Mouse (Mus musculus): Measurements from ENCODE around the gene Hgd.

Hgd gene

DNA sequence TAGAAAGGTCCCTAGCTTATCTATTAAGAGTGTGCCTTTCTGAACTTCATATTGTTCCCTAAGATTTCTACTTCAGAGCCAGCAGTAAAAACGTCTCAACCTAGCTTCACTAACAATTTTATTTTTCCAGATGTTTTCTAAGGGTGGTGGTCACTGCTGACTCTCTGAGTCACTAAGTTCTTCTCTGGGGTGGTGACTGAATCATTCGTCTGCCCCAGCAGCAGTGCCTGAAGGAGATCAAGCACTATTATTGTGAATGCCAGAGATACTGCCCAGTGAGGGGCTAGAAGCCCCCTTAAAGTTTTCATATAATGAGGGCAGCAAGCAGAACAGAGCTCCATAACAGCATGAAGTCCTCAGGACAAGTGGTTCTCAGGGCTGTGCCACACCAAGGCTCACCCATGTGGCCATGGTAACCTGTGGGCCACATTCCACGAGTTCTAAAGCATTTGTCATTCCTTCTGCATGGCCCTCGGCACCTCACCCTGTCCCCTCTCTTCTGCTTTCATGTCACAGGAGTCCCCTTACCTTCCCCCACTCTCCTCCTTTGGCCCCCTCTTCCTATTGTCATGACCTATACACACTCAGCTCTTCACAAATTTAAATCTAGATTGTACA lies 90.8 kb downstream of the Hgd start:
- DNase-seq (ENCODE audit: low read depth, low spot score), result no peak

DNA sequence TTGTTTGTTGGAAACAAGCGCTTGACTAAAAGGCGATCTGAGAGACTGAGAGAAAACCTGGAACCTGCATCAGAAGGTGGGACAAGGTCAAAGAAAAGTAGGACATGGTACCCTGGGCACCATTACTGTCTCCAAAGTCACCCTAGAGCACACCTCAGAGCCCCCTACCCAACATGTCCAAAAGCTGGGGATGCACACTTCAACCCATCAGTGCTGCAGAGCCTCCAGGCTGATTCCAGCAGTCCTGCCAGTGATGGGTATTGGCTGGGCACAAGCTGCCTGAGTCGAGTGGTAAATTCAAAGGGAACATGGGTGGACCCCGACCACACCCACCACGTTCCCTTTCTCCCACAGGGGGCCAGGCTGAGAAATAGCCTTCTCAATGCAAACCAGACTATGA lies 95.4 kb downstream of the Hgd start:
- no peak for DNase-seq (ENCODE audit: low read depth, low spot score)

DNA sequence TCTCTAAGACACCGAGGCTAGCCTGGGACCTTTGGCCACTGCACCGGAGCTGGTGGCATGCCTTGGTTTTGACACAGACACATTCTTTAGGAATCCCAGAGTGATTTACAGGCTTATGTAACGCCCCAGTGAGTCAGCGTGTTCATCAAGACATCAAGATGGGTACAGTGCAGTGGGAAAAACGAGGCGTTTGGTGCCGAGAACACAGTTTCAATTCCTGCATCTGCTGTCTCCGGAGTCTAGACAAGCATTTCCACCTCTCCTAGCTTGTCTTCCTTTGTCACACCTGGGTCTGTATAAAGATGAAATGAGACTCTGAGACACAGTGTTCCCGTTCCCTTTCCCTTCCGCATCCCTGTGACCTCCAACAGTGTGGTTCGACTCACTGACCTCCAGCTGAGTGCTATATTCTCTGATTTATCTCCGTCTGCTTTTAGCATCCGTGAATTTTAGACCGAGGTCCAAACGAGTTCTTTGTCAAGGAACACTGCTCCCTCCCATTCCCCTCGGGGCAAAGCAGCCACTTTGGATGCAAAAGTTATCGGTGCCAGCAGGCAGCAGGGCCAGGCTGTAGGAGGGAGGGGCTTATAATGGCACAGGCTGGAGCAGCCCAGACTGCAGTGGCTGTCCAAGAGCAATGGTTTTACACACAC lies 96.2 kb downstream of the Hgd start:
- peak; percentile 48 for DNase-seq (ENCODE audit: low read depth, low spot score)

DNA sequence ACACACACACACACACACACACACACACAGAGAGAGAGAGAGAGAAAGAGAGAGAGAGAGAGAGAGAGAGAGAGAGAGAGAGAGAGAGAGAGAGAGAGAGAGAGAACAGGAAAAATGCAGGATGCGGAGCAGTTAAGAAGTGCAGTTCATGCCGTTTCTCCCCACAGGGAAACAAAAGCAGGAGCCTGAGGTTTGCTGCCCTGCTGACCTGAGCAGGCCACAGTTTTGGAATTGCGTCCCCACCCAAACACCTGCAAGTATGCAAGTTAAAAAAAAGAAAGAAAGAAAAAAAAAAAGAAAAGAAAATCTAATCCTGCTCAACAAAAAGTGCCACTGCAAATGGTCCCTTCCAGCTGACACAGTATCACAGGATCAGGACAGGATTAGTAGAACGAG lies 96.7 kb downstream of the Hgd start:
- DNase-seq (ENCODE audit: low read depth, low spot score), result no peak

DNA sequence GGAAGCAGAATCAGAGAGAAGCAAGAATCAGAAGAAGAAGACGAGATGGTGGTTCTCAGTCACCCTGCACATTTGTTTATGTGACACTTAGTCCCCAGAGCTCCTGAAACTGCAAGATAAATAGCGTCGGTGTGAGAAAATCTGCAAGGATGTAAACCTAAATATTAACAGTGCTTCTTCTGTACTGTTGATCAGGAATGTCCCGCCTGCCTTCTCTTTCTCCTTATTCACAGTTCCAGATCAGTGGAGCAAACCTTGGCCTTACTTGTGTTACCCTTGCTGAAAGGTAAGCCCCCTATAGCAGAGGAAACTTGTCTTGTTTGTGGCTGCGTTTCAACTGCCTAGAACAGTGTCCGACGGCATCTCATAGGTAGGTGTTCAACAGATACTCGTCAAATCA lies 97.6 kb downstream of the Hgd start:
- DNase-seq (ENCODE audit: low read depth, low spot score), result no peak

DNA sequence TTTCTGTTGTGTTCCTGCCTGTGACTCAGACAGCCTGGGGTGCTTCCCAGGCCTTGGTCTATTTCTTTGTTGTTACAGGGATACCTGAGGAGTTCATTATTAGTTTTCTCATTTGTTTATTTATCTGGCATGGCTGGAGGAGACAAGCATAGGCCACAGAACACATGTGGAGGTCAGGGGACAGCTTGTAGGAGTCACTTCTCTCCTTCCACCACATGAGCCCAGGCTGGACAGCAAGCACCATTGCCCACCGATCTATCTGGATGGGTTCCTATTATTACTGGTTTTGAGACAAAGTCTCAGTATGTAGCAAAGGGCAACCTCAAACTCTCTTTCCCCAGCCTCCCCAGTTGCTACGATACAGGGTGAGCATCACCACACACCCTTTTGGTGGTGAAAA lies 100.3 kb downstream of the Hgd start:
- DNase-seq (ENCODE audit: low read depth, low spot score), result no peak

DNA sequence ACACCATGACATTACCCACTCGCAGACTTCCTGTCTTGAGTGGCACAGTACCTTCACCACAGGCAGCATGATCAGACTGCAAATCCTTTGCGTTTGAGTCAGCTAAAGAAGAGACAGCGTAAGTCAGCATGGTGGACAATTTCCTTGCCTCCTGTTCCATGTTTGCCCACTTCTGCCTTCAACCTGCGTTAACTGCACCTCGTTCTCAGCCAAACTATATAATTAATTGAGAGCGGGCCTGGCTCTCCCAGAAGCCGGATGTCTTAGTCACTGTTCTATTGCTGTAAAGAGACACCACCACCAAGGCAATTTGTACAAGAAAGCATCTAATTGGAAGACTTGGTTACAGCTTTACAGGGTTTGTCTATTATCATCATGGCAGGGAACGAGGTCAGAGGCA lies 100.9 kb downstream of the Hgd start:
- DNase-seq (ENCODE audit: low read depth, low spot score), result no peak
